Mouse (Mus musculus) myocyte (in vitro differentiated cells): ENCODE measurements around the gene Zbtb46.

Experiments used
- CEBPB ChIP-seq: IDR thresholded peaks from 2 replicates; pipeline ENCODE4 v1.6.1; 2011; ENCODE audit warnings: mild to moderate bottlenecking, moderate library complexity; ENCODE audit not compliant: poor library complexity, insufficient read depth, severe bottlenecking
- E2F4 ChIP-seq: IDR thresholded peaks from one replicate; pipeline ENCODE4 v1.6.1; 2011; ENCODE audit warnings: mild to moderate bottlenecking, control low read depth, moderate library complexity; ENCODE audit not compliant: insufficient read depth
- MAX ChIP-seq: IDR thresholded peaks from one replicate; pipeline ENCODE4 v1.6.1; 2011; ENCODE audit warnings: low read depth, mild to moderate bottlenecking, control low read depth
- MYOD1 ChIP-seq, 3 experiments: IDR thresholded peaks; one replicate each; pipeline ENCODE4 v1.6.1; 2011; ENCODE audit warnings: control low read depth in 2 of 3, low read depth in 2 of 3, mild to moderate bottlenecking in 2 of 3, moderate library complexity in 1 of 3; ENCODE audit not compliant: insufficient read length in 2 of 3, control insufficient read depth in 1 of 3
- MYOG ChIP-seq, 3 experiments: IDR thresholded peaks; one replicate each; pipeline ENCODE4 v1.6.1; 2011; ENCODE audit warnings: control low read depth in 2 of 3, low read depth in 2 of 3, mild to moderate bottlenecking in 2 of 3; ENCODE audit not compliant: insufficient read length in 2 of 3, control insufficient read depth in 1 of 3, insufficient read depth in 1 of 3
- POLR2A ChIP-seq: IDR thresholded peaks from one replicate; pipeline ENCODE4 v1.6.1; 2011; ENCODE audit warnings: low read depth, mild to moderate bottlenecking, control low read depth, moderate library complexity; ENCODE audit not compliant: insufficient read length
- POLR2AphosphoS2 ChIP-seq: IDR thresholded peaks from one replicate; pipeline ENCODE4 v1.6.1; 2011; ENCODE audit warnings: low read depth, control low read depth; ENCODE audit not compliant: insufficient read length
- REST ChIP-seq: IDR thresholded peaks from one replicate; pipeline ENCODE4 v1.6.1; 2011; ENCODE audit warnings: mild to moderate bottlenecking, control low read depth, moderate library complexity; ENCODE audit not compliant: insufficient read depth, insufficient read length
- SRF ChIP-seq: IDR thresholded peaks from one replicate; pipeline ENCODE4 v1.6.1; 2011; ENCODE audit warnings: low read depth; ENCODE audit not compliant: control insufficient read depth, insufficient read length
- USF1 ChIP-seq: IDR thresholded peaks from one replicate; pipeline ENCODE4 v1.6.1; 2011; ENCODE audit warnings: low read depth, mild to moderate bottlenecking, control low read depth, moderate library complexity

GRCm38 (mm10) chr2:181381631-181382306, 77.5 kb downstream of the Zbtb46 start:
- TF ChIP-seq POLR2A = no peak
- TF ChIP-seq CEBPB = no peak
- TF ChIP-seq MYOG (IDR thresholded peaks at IDR 0.05; ENCODE audit: control insufficient read depth in 1 of 3, insufficient read depth in 1 of 3, insufficient read length in 2 of 3, low read depth in 2 of 3) = no peak
- TF ChIP-seq POLR2AphosphoS2 = no peak
- no peak for TF ChIP-seq E2F4
- TF ChIP-seq MYOD1 (IDR thresholded peaks at IDR 0.05; ENCODE audit: control insufficient read depth in 1 of 3, insufficient read length in 2 of 3, low read depth in 2 of 3) = no peak
- no peak for TF ChIP-seq MAX
- TF ChIP-seq USF1 = no peak
- no peak for TF ChIP-seq SRF
- TF ChIP-seq REST = no peak
